Mouse (Mus musculus): Measurements from ENCODE around the gene Hnrnpl.
A peak's percentile ranks its signal among the peaks of the same experiment; 100 is the strongest.

Hnrnpl gene

GRCm38 (mm10) chr7:28812436-28812835, 4.1 kb downstream of the Hnrnpl start:
- DNase-seq (ENCODE audit: low spot score in 2 of 2) = no peak

GRCm38 (mm10) chr7:28812949-28813348, 4.6 kb downstream of the Hnrnpl start:
- DNase-seq (ENCODE audit: low spot score in 2 of 2) = no peak

GRCm38 (mm10) chr7:28814306-28815034, 6.1 kb downstream of the Hnrnpl start:
- DNase-seq (ENCODE audit: low spot score in 2 of 2) = no peak

- DNase-seq (ENCODE audit: low spot score in 2 of 2) = no peak
Observed at GRCm38 (mm10) chr7:28815230-28815629, 6.9 kb downstream of the Hnrnpl start.

GRCm38 (mm10) chr7:28816201-28816600, 7.9 kb downstream of the Hnrnpl start:
- DNase-seq (ENCODE audit: low spot score in 2 of 2) = no peak

GRCm38 (mm10) chr7:28816920-28817319, 8.6 kb downstream of the Hnrnpl start:
- no peak for DNase-seq (ENCODE audit: low spot score in 2 of 2)

DNA sequence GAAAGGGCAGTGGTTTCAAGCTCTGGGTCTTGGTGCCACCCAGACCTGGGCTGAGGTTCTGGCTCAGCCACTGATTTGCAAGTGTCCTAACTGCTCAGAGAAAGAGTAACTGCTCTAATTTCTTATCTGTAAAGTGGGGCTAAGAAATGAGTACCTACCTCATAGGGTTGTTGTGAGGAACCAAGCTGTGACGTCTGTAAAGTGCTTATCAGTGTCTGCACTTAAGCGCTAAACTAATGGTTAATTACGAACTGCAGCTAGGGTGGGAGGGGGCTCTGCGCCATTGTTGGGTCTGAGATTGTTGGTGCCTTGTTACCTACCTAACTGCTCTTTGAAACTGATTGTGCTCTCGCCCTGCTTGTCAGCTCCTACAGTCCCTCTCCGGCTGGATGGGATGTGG, 9.2 kb downstream of the Hnrnpl start:
- DNase-seq (ENCODE audit: low spot score in 2 of 2) = no peak

DNA sequence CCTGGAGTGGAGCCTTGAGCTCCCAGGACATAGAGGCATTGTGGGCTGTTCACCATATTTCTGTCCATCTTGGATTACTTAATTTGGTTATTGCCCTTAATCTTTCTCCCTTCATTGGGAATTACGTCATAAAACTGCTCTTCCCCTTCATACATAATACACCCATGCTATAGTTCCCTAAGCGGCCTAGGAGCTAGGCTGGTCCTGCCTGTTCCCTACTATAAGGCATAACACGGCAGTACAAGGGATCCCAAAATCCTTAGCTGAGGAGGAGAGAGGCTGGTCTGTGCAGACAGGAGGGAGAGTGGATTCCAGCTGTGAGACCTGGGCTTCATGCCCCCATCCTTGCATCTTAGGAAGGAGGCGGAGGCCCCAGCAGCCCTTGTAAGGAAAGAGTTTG, 9.6 kb downstream of the Hnrnpl start:
- no peak for DNase-seq (ENCODE audit: low spot score in 2 of 2)

GRCm38 (mm10) chr7:28818436-28818835, 10.1 kb downstream of the Hnrnpl start:
- DNase-seq (ENCODE audit: low spot score in 2 of 2) = no peak

- no peak for DNase-seq (ENCODE audit: low spot score in 2 of 2)
Observed at GRCm38 (mm10) chr7:28818861-28819452, 10.6 kb downstream of the Hnrnpl start.

- DNase-seq (ENCODE audit: low spot score in 2 of 2) = no peak
Observed at GRCm38 (mm10) chr7:28819571-28819970, 11.2 kb downstream of the Hnrnpl start.

- no peak for DNase-seq (ENCODE audit: low spot score in 2 of 2)
Observed at GRCm38 (mm10) chr7:28820358-28821260, 12.3 kb downstream of the Hnrnpl start.

GRCm38 (mm10) chr7:28821261-28821831, 13.0 kb downstream of the Hnrnpl start:
- no peak for DNase-seq (ENCODE audit: low spot score in 2 of 2)

GRCm38 (mm10) chr7:28822556-28822955, 14.2 kb downstream of the Hnrnpl start:
- DNase-seq (ENCODE audit: low spot score in 2 of 2) = no peak

GRCm38 (mm10) chr7:28822993-28823903, 14.9 kb downstream of the Hnrnpl start:
- DNase-seq (ENCODE audit: low spot score in 2 of 2) = no peak

DNA sequence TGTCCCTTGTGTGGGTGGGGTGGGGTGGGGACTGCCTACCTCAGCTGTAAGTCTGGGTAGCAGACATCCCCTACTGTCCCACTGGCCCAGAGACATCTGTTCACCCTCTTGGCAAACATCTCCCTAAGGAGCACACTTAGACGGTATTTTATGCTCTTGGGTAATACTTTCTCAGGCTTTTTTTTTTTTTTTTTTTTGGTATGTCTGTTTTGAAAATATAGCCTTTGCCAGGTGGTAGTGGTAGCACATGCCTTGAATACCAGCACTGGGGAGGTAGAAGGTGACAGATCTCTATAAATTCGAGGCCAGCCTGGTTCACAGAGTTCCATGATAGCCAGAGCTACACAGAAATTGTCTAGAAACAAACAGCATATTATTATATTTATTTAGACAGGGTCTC, 15.6 kb downstream of the Hnrnpl start:
- DNase-seq (ENCODE audit: low spot score in 2 of 2) = no peak

GRCm38 (mm10) chr7:28824941-28825685, 16.8 kb downstream of the Hnrnpl start, which contains the start of gene Ech1:
TSS of gene Ech1 (plus strand) at chr7:28825217.
- DNase-seq (ENCODE audit: low spot score in 2 of 2) = peak; percentile 80 to 85

DNA sequence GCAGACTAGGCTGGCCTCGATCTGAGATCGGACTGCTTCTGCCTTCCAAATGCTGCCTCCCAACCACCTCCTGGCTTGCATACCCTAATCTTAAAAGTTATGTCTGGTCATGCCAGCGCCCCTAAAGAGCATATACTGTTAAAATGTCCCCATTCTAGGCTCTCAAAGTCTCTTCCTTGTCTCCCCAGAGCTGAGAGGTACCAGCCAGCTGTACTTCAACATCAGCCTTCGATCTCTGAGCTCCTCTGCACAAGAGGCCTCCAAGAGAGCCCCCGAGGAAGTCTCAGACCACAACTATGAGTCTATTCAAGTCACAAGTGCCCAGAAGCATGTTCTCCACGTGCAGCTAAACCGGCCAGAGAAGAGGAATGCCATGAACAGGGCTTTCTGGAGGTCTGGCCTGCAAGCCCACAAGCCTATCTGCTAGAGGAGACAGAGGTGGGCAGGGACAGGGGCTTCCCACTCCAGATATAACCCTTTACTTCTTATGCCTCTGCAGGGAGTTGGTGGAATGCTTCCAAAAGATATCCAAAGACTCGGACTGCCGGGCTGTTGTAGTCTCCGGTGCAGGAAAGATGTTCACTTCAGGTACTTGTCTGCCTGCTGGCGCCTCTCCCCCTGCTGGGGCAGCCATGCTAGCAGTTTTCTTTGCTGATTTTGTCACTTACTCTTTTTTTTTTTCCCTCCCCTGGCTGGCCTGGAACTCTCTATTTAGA, 17.5 kb downstream of the Hnrnpl start:
- DNase-seq (ENCODE audit: low spot score in 2 of 2) = no peak

- no peak for DNase-seq (ENCODE audit: low spot score in 2 of 2)
Observed at GRCm38 (mm10) chr7:28826402-28826772, 18.0 kb downstream of the Hnrnpl start.

DNA sequence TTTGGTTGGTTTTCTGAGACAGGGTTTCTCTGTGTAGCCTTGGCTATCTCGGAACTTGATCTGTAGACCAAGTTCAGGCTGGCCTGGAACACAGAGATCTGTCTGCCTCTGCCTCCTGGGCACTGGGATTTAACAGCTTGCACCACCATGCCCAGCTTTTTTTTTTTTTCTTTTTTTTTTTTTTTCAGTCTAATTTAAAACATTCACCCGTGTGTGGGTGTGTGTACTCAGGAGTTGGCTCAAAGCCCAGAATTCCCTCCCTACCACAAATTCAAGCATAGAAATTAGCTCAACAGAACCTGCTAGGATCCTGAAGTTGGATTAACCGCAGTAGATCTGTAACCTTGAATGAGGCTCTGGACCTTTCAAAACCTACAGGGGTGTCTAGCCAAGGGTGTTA, 19.0 kb downstream of the Hnrnpl start:
- DNase-seq (ENCODE audit: low spot score in 2 of 2) = no peak
